In genomic region chr5:88980740-88981139, GRCm38 (mm10) we compare ENCODE assay signal across 23 mouse cellular contexts.
DNase-seq lines count a peak whose midpoint lies in the region; ATAC-seq and TF ChIP-seq lines count a peak whose summit lies in the region.
"Had no signal": no experiment of that assay in that cellular context is flagged by ENCODE, and none has a peak within 500 bp of the region (broad histone marks: within the 10 kb centered on the region; RNA-seq: fewer than 3 reads in every experiment).

No protein-coding gene starts in this region.

- peak overlapping the region; percentile 84 for H3K27ac ChIP-seq in heart, adult 2 months
- H3K27ac ChIP-seq in heart, embryonic 16.5 days (ENCODE audit: low read length), result peak overlapping the region; percentile 77; the same call in 1 of the 2 replicates
- 0 out of 2 replicates have a peak overlapping the region, but pooled peaks have one; percentile 65 for H3K27ac ChIP-seq in liver, embryonic 12.5 days
- H3K27ac ChIP-seq in forebrain, embryonic 10.5 days, result no peak overlapping the region
- H3K27ac ChIP-seq: embryonic facial prominence, embryonic 12.5 days; hindbrain, embryonic 14.5 days had no signal

- no peak overlapping the region for H3K9ac ChIP-seq in heart, adult 2 months (ENCODE audit: low read depth, low read length)
- H3K9ac ChIP-seq in heart, embryonic 16.5 days (ENCODE audit: low read length), result no peak overlapping the region
- no peak overlapping the region for H3K9ac ChIP-seq in liver, embryonic 12.5 days
- H3K9ac ChIP-seq: embryonic facial prominence, embryonic 12.5 days; hindbrain, embryonic 14.5 days; liver, embryonic 15.5 days had no signal

- H3K4me1 ChIP-seq in heart, adult 2 months (ENCODE audit: control insufficient read depth, insufficient read depth, low read length), result peaks cover 7% of the 10 kb centered on the region
- H3K4me1 ChIP-seq in heart, embryonic 16.5 days (ENCODE audit: control insufficient read depth, insufficient read depth, low read length), result peaks cover 22% of the 10 kb centered on the region
- H3K4me1 ChIP-seq in liver, embryonic 12.5 days, result peaks cover 40% of the 10 kb centered on the region
- H3K4me1 ChIP-seq in forebrain, embryonic 10.5 days, result peaks cover 9% of the 10 kb centered on the region
- H3K4me1 ChIP-seq: embryonic facial prominence, embryonic 12.5 days had no signal

- no peaks in the 10 kb centered on the region; the same call in 1 of the 2 replicates for H3K9me3 ChIP-seq in heart, embryonic 16.5 days (replicated peaks; ENCODE audit: control insufficient read depth, low read length)
- no peaks in the 10 kb centered on the region for H3K9me3 ChIP-seq in liver, embryonic 12.5 days (replicated peaks)
- no peaks in the 10 kb centered on the region for H3K9me3 ChIP-seq in forebrain, embryonic 10.5 days
- H3K9me3 ChIP-seq: embryonic facial prominence, embryonic 12.5 days; liver, embryonic 15.5 days; megakaryocyte, embryonic 14.5 days had no signal

- no peak for TF ChIP-seq CTCF in heart, adult 2 months (IDR thresholded peaks at IDR 0.05)

- no peak for TF ChIP-seq POLR2A in heart, adult 2 months (IDR thresholded peaks at IDR 0.05; ENCODE audit: insufficient read depth, low read depth, low read length)

- WGBS in heart, adult 2 months, result 75% methylated on average over 4 of the region's 4 CpGs
- WGBS in heart, embryonic 16.5 days, result 83% methylated on average over 4 of the region's 4 CpGs
- WGBS in liver, embryonic 12.5 days (ENCODE audit: insufficient replicate concordance), result 55% methylated on average over 4 of the region's 4 CpGs
- 96% methylated on average over 4 of the region's 4 CpGs for WGBS in forebrain, embryonic 10.5 days

- H3K36me3 ChIP-seq in heart, adult 2 months (ENCODE audit: control insufficient read depth, insufficient read depth, low read length), result no peaks in the 10 kb centered on the region; the same call in 1 of the 2 replicates
- no peaks in the 10 kb centered on the region for H3K36me3 ChIP-seq in heart, embryonic 16.5 days (ENCODE audit: control insufficient read depth, insufficient read depth)
- H3K36me3 ChIP-seq in liver, embryonic 12.5 days, result no peaks in the 10 kb centered on the region
- H3K36me3 ChIP-seq in forebrain, embryonic 10.5 days (replicated peaks), result no peaks in the 10 kb centered on the region
- H3K36me3 ChIP-seq: embryonic facial prominence, embryonic 12.5 days; G1E; liver, embryonic 15.5 days had no signal

- TF ChIP-seq EP300 in heart, adult 2 months (IDR thresholded peaks at IDR 0.05; ENCODE audit: insufficient read depth, low read depth, low read length), result no peak

- intact Hi-C loops in heart, adult 2 months (cut with DNase I), result loop anchor here (5.0 kb wide), 1 partner anchor 48 kb away; no protein-coding TSS in a partner anchor
- intact Hi-C loops in heart, postnatal 14 days (cut with DNase I), result no loop called here

- H3K79me2 ChIP-seq in heart, adult 2 months (replicated peaks; ENCODE audit: control insufficient read depth, insufficient read depth, low read length), result no peaks in the 10 kb centered on the region

- no peak for ATAC-seq in heart, embryonic 16.5 days (replicated peaks; ENCODE audit: extremely low read depth, insufficient read depth, low FRiP score)
- no peak for ATAC-seq in liver, embryonic 12.5 days
- ATAC-seq in megakaryocyte, adult 5-6 weeks (ENCODE audit: poor library complexity, severe bottlenecking), result 0 out of 2 replicates have a peak, but pooled peaks have one; percentile 22
- ATAC-seq: CD4-positive, CD25-positive, alpha-beta regulatory T cell, adult 4 months; forebrain, embryonic 16.5 days; midbrain, embryonic 16.5 days had no signal

- H3K4me3 ChIP-seq in heart, adult 2 months, result no peak overlapping the region
- no peak overlapping the region for H3K4me3 ChIP-seq in heart, embryonic 16.5 days (ENCODE audit: low read length)
- no peak overlapping the region for H3K4me3 ChIP-seq in liver, embryonic 12.5 days
- no peak overlapping the region for H3K4me3 ChIP-seq in forebrain, embryonic 10.5 days
- H3K4me3 ChIP-seq: embryonic facial prominence, embryonic 12.5 days; liver, embryonic 15.5 days had no signal

- no peaks in the 10 kb centered on the region for H3K27me3 ChIP-seq in heart, adult 2 months (ENCODE audit: control insufficient read depth, insufficient read depth, low read length)
- no peaks in the 10 kb centered on the region for H3K27me3 ChIP-seq in heart, embryonic 16.5 days (ENCODE audit: control insufficient read depth, insufficient read depth, low read length)
- no peaks in the 10 kb centered on the region for H3K27me3 ChIP-seq in liver, embryonic 12.5 days (replicated peaks)
- H3K27me3 ChIP-seq in forebrain, embryonic 10.5 days (ENCODE audit: poor library complexity, severe bottlenecking), result no peaks in the 10 kb centered on the region
- H3K27me3 ChIP-seq: embryonic facial prominence, embryonic 12.5 days; liver, embryonic 15.5 days had no signal

- no peak overlapping the region for H3K4me2 ChIP-seq in heart, embryonic 16.5 days (ENCODE audit: low read depth, low read length)
- no peak overlapping the region; the same call in 1 of the 2 replicates for H3K4me2 ChIP-seq in liver, embryonic 12.5 days
- H3K4me2 ChIP-seq: embryonic facial prominence, embryonic 12.5 days; hindbrain, embryonic 14.5 days had no signal

- DNase-seq in heart, adult 2 months, result no peak
- DNase-seq in heart, postnatal 14 days, result no peak
- DNase-seq in heart, adult 18-20 months, result no peak
- no peak for DNase-seq in liver
- DNase-seq in forebrain, embryonic 10.5 days (ENCODE audit: extremely low spot score, low spot score), result no peak
- DNase-seq: adrenal gland, postnatal 14 days; cerebellum, adult 11 months; cerebellum, postnatal 10 days; kidney, adult 11 months; kidney, postnatal 25 days; layer of hippocampus, adult 9-11 months; lung, postnatal 10 days had no signal
